Mouse (Mus musculus): ENCODE measurements around the gene Plekha7.
A peak's percentile ranks its signal among the peaks of the same experiment; 100 is the strongest.
"Not testable (repeated sequence)": the region's sequence is repeated elsewhere in the genome, so short reads cannot be mapped to it uniquely, and the experiment has no call there.

The Plekha7 gene

DNA sequence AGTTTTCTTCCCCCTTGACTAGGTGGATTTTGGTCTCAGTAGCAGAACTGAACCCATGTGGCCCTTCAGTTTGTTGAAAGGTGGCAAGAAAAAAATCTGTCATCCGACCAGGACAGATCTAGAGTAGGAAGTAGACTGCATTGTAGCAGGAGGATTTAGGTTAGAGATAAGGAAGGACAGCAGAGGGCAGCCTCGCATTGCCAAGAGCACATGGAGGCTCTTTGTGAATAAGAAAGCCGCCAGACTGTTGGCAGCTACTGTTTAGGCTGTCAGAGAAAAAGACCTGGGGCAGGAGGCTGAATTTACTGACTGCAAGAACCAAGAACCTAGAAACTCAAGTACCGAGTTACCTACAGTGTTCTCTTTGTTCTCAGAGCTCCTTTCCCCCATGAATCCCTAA lies 176.8 kb downstream of the Plekha7 start:
- DNase-seq (ENCODE audit: low spot score in 2 of 2), result no peak

DNA sequence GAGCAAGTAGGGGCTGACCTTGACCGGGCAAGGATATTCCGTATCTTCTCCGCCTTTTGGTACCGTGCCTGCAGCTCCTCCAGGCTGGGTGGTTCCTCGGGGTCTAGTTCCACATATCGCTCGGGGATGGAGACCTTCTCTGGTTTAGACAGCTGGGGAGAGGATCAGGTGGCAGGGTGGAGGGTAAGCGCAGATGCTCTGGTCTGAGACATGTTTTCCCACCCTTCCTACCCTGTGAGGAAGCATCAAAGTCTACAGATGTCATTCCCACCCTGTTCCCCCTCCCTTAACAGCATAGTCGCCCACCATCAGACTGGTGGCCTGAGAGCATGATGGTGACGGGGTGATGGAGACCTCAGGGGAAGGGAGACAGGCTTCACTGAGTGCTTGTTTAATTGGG lies 178.8 kb downstream of the Plekha7 start:
- no peak for DNase-seq (ENCODE audit: low spot score in 2 of 2)

DNA sequence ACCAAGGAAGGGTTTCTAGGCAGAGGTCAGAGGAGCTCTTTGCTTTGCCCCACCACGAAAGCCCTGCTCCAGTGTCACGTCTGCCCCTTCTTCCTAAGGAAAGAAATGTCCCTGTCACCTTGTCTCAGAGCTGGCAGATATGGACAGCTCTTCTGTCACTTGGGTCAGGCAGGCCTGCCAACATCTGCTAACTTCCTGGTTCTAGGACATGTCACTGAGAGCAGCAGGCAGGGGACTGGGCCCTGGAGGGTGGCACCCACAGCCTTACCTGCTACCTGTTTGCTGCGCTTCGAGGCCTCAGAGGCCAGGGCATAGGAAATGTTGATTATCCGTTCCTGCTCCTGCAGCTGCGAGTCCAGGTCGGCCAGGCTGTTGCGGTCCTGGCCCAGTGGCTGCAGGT lies 179.9 kb downstream of the Plekha7 start:
- DNase-seq (ENCODE audit: low spot score in 2 of 2), result no peak

DNA sequence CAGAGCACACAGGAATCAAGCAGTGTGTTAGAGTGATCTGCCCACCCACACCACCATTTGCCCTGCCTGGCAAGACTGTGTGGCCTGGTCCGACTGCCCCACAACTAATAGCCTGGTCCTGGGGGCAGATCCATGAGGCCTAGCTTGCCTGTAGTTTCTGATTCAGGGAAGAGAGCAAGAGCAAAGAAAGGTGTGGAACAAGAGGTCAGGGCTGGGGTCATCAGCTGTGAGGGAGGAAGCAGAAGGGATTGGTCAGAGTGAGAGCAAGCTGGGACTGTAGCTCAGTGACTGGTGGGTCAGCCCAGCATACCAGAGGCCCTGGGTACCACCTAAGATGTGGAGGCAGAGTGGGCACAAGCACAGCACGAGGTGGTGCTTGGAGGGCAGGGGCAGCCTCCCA lies 181.1 kb downstream of the Plekha7 start:
- no peak for DNase-seq (ENCODE audit: low spot score in 2 of 2)

DNA sequence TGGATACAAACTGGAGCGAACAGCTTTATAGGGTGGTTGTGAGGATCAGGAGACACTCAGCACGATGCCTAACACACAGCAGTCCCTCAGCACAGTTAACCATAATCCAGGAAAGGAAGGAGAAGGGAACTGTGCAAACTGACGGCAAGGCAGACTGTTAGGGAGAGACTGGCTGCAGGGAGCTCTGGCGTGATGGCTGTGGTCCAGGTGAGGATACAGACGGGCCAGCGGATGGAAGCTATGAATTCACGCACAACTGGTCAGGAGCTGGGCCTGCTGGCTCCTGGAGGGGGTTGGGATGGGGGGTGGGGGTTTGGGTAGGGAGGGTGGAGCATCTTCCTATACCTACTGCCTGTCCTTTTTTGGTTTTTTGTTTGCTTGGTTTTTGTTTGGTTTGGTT lies 182.5 kb downstream of the Plekha7 start:
- DNase-seq (ENCODE audit: low spot score in 2 of 2), result no peak

DNA sequence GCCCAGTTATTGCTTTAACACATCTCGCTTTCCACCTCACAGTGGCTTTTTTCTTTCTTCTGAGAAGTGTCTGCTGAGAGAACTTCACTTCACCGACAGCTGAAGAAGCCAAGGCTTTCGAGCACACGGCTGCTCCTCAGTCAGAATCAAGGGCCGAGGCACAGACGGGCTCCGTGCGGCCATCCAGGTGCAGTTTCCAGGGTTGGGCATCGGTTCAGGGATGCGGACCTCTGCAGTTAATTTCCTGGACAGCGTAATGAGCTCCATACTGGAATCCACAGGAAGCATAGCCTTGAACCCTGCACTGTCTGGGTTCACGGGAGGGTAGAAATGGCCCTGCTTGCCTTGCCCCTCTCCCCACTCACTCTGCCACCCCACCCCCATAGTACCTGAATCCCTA lies 184.1 kb downstream of the Plekha7 start:
- DNase-seq (ENCODE audit: low spot score in 2 of 2), result no peak

DNA sequence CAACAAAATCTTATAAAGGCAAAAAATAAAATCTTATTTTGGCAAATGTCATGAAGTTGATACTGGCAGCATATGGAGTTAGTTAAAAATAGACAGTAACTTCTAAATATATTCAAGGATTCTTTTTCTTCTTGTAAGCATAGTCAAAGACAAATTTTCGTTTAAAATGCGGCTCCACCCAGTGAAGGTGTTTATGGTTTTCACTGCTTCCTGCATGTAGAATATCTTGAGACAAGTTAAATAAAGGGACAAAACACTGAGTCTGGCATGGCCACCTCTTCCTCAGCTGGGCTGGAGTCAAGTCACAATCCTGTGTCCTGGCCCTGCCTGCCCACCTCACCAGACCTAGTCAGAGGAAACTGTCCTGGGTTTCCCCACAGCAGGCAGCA lies 184.6 kb downstream of the Plekha7 start:
- DNase-seq (ENCODE audit: low spot score in 2 of 2), result no peak

DNA sequence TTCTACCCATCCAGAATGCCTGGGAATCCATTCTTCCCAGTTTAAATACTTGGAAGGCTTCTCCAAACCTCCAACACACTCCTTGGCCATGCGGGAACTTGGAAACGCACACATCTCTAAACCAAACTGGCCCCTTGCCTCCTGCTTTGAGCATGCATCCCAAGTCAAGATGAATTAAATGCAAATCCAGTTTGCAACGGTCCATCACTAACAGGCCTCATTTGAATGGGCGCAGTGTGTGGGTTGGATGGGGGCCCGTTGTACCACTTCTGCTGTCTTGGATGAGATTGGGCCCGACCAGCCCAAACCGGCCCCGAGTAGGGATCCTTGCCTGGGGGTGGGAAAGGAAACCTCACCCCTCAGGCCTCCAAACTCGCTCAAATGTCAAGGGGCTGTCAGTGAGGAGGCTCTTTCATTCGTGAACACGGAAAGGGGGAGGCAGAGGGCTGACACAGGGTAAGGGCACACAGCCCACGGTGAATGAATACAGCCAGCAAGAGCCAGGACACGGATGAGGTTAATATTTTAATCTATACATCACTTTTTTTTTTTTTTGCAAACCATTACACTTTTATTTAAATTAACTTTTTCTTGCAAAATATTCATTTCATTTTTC lies 185.1 kb downstream of the Plekha7 start:
- DNase-seq (ENCODE audit: low spot score in 2 of 2), result no peak

DNA sequence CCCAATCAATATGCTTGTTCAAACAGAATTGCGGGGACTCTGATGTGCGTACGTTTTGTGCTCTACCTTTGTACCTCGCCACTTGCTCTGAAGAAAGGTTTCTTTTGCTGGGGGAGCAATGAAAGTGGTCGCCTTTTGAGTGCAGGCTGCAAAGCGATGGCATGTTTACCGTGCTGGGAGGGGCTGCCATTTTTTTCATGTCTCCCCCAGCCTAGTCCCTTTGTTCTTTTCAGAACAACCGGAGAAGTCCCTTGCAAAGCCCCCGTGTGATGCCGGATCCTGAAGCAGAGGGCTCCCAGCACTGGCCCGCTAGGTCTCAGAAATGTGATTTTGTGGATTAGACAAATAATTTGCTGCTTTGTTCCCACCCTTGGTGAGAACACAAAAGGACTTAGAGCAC lies 187.0 kb downstream of the Plekha7 start:
- DNase-seq (ENCODE audit: low spot score in 2 of 2), result no peak

DNA sequence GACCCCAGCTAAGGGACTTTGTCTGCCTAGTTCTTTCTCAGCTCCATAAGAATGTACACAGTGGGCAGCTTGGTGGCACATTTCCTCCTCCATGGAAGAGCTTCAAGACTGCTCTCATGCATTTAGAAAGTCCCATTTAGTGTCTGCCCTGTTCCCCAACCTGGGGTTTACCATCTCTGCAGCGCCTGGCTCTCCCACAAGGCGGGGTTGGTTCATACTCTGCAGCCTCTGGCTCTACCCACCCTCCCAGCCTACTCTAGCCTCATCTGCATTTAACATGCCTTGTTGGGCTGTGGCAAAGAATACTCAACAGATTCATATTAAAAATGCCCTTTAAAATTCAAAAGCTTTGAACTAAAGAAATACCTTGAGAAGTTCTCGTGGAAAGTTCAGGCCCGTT lies 187.4 kb downstream of the Plekha7 start:
- DNase-seq (ENCODE audit: low spot score in 2 of 2), result no peak

DNA sequence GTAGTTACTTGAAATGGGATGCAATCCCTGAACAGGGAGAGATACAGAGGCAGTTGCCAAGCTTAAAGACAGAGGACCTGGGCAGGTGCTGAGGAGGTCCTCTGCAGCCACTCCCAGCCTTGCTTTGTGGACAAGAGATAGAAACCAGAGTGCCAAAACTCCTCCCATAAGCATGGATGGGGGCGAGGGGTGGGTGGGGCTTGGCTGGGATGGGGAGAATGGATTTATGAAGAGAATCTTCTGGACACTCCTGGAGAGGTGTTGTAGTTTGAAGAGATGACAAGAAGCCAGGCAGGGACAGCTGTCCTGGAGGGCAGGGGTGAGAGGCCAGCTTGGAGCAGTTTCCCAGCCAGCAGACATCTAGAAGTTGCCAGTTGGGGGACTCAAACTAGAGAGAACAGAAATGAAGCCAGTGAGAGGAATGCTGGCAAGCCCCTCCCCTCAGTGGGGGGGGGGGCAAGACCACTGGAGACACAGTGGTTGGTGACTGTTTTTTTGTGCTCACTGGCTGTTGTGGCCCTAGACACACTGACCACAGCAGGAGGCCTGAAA lies 188.8 kb downstream of the Plekha7 start:
- no peak for DNase-seq (ENCODE audit: low spot score in 2 of 2)

DNA sequence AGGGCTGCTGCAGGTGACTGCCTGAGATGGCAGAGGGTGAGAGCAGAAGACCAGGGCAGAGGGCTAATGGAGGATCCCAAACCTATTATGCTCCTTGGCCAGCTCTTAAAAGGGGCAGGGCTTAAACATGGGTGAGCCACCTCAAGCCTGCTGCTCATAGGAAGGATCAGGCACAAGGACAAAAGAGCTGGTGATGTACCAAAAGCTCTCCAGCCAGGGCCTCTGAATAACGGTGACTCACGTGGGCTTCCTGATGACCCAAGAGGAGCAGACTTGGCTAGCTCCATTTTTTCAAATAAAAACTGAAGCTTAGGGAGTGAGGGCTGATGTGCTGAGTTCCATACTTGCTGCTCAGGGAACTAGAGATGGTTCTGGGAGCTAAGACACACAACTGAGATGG lies 192.2 kb downstream of the Plekha7 start:
- no peak for DNase-seq (ENCODE audit: low spot score in 2 of 2)

DNA sequence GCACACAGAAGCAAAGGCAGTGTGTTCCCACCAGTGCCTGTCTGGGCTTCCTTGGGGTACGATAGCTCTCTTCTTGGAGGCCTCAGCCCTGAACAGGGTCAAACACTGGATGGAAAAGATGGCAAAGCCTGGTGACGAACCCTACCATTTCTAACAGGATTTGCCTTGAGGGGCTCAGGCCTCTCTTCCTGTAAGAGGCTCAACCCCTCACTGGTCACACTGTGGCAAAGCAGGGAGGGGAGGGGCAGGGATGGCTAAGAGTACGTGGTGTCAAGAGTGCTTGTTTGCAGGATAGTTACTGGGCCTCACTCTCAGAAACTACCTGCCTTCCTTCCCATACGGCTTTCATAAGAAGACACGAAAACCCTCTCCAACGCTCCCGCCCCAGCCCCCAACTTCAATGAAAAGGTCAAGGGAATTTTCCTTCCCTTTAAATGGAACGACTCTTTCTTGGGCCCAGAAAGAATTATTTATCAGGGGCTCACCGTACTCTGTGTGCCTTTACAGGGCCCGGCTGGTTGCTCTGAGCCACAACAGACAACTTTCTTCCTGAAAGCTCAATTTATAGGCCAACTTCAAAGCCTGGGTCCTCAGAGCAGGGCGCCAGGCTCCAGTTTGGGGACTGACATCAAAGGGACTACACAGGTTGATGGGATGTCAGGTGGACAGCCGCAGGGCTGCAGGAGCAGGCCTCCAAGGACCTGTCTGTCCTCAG lies 192.8 kb downstream of the Plekha7 start:
- no peak for DNase-seq (ENCODE audit: low spot score in 2 of 2)

DNA sequence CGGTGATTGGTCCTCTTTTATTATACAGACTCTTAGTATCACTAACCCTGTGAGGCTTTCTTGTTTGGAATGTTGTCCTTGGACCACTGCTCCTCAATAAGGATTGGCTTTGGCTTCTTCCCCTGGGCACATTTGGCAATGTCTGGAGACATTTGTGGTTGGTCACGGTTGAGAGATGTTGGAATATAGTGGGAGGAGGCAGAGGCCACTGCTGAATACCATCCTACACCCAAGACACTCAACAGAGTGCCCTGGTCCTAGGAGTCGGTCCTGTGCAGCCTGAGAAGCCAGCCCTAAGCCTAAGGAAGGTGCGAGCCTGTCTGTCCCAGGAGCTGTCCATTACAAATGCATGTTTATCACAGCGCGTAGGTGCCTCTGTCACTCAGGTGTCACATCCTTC lies 196.6 kb downstream of the Plekha7 start:
- DNase-seq (ENCODE audit: low spot score in 2 of 2), result no peak

DNA sequence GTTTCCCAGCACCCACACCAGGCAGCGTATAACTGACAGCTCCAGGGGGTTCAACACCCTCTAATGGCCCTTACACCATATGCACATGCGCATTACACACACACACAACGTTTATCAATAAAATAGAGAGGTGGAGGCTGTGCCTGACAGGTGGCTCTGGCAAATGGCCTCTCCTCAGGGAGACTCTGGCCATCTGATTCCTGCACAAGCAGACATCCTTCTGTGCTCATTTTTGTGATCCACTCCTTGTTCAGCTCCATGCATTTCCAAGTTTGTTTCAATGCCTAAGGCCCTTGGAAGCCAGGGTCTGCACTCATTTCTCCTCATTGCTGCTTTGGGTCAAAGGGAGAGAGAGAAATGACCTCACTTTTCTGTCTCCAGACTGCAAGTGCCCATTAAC lies 197.5 kb downstream of the Plekha7 start:
- no peak for DNase-seq (ENCODE audit: low spot score in 2 of 2)

DNA sequence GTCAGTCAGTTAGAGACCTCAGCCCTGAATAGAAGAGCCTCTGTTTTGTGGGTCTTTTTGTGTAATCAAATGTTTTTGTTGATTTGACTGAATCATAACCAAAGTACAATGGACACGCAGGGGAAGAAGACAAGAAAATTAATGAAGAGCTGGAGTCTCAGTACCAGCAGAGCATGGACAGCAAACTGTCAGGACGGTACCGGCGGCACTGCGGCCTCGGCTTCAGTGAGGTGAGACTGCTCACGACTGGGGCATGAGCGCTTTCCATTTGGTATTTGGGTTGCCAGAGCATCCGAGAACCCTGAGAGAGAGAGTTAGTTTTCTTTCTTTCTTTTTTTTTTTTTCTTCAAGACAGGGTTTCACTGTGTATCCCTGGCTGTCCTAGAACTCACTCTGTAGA lies 205.1 kb downstream of the Plekha7 start:
- DNase-seq (ENCODE audit: low spot score in 2 of 2), result no peak

DNA sequence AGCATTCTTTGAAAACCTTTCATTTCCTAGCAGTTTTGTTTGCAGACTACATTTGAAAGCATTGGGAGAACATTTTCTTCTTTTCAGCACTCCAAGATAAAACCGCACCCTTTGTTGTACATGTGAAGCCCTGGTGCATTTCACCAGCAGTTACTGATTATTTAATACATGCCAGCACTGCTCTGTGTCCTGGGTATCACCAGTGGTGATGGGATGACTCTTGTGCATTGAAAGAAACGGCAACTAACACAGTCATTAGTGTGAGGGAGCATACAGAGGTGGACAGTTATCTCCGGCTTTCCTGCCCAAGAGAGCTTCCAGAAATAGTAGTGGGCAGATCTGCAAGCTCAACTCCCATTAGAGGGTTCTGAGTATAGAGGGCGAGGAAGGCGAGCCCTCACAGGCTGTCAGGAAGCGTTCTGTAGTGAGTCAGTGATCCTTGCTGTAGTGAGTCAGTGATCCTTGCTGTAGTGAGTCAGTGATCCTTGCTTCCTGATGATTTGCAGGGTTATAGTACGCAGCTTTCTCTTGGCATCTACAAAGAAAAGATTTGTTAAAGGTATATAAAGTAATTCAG lies 208.1 kb downstream of the Plekha7 start:
- DNase-seq (ENCODE audit: low spot score in 2 of 2), result no peak

DNA sequence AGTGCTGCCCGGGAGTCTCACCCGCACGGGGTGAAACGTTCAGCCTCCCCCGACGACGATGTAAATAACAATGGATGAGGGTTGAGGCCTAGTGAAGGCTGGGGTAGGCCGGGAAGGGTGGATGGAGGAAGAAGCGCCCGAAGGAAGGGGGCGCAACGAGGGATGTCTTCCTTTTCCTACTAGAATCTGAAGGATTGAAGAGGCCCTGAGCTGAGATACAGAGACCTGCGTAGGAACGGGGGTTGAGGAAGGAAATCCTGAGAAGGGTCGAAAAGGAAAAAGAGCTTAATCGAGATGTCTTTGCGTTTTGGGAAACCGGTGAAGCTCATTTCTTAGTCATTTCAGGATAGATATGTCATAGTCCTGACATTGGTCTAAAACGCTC lies 214.7 kb downstream of the Plekha7 start:
- no peak for DNase-seq (ENCODE audit: low spot score in 2 of 2)

DNA sequence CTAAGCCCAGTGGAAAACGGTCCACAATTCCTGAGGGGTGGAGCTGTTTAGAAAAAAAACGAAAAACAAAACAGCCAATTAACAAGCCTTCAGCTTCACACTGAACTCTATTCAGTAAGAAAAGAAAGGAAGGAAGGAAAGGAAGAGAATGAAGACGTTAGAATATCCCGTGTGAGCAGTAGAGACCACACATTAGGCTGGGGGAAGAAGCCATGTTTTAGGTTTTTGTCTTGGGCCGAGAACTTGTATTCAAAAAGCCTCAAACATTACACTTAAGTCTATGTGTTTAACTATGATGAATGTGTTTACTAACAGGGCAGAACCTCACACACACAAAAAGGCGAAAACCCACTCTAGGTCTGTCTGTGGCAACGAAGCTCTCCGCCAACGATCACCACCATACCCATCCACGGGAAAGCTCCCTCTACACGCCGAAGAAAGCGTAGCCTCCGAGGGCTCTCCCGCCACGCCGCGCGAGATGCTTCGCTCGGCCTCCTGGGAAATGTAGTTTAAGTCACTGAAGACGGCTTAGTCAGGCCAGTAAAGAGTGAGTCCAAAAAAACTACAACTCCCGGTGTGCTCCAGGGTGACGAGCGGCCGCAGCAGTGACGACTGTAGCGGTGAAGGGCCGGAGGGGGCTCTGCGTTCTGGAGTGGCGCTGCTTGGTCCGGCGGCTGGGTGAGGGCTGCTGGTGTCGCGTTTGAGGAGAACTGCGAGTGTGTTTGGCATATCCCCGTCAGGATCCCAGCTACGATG lies 215.3 kb downstream of the Plekha7 start:
- DNase-seq (ENCODE audit: low spot score in 2 of 2), result peak; percentile 87 to 93

DNA sequence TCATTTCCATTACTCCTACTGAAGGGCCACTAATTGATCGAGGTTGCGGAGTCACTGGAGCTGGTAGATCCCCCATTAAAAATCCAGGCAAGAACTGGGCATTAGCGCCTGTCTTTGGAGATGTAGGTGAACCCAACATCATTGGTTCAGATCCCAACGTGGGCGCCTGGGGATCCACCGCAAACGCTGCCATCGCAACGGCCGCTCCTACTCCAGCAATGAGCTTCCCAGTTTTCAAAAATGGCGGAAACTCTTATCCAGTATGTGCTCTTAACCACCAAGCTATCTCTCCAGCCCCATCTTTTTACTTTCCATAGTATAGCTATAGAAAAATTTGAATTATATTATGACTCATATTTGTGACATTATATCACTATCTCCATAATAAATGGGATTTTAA lies 223.8 kb downstream of the Plekha7 start, which contains the start of gene Gm4353:
Gm4353 (minus strand) TSS at position 270 of the 400 bp plus-strand sequence.
- not testable (repeated sequence) for DNase-seq (ENCODE audit: low spot score in 2 of 2)

All from thymus, postnatal 10 days (tissue).